Mouse (Mus musculus): ENCODE measurements around the gene Smim20. TPM values are rescaled to one million over a fixed set of nuclear protein-coding genes. Genes with fewer than 3 reads are reported as not detected.

Smim20 gene
- polyA plus RNA-seq, 1 experiment = 23.9 TPM

DNA sequence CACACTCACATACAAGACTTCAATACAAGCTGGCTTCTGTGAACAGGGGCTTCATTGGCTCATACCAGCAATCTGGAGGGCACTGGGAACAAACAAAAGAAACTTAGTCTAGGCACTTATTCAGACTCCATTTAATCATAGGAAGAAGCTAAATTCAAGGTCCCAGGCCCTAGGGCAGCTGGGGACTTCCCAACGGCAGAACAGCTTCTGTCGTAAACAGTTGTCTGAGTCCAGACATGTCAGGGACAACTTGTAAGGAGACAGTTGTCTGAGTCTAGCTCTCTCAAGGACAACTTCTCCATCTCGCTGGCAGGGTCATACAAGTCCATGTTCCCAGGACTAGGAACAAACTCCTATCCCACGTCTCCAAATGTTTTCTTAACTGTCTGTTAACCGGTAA, 2.8 kb upstream of the Smim20 start:
- no peak for DNase-seq (ENCODE audit: low read depth in 1 of 2, low spot score in 2 of 2)
- Histone ChIP-seq H3K36me3 (ENCODE audit: control insufficient read depth, insufficient read depth, low read length) (no peaks in the 10 kb centered on the region), H3K27ac (ENCODE audit: insufficient read depth, low read length) (no peak overlapping the region), H3K4me1 (ENCODE audit: control insufficient read depth, insufficient read depth, insufficient read length) (peaks cover 7% of the 10 kb centered on the region; the same call in 1 of the 2 replicates), H3K4me3 (ENCODE audit: extremely low read depth, insufficient read depth, insufficient read length) (no peak overlapping the region), H3K27me3 (ENCODE audit: control insufficient read depth, insufficient read depth, low read length) (no peaks in the 10 kb centered on the region)
- WGBS = 92% methylated on average over 5 of the region's 5 CpGs
- TF ChIP-seq CTCF (IDR thresholded peaks at IDR 0.05; ENCODE audit: extremely low read depth, insufficient read depth, insufficient read length, insufficient replicate concordance) (no peak), POLR2A (IDR thresholded peaks at IDR 0.05; ENCODE audit: low read depth, low read length) (no peak)

DNA sequence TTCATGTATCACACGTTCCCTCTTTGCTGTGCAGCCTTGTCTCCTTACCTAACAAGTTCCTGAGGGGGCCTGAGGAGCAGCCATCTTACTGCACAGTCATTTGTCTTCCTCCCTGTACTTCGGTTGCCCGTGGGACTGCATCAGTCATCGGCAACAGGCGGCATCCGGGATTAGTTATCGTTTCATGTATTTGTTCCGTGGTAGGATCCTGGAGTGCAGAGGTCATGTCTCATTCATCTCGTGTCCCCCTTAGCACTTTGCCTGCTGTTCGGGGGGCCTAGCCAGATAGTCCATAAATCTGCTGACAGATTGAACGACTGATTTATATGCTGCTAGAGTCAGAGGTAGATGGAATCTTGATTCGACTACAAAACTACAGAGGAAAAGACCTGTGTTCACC, 1.1 kb upstream of the Smim20 start:
- WGBS = 94% methylated on average over 12 of the region's 12 CpGs
- H3K36me3 ChIP-seq (ENCODE audit: control insufficient read depth, insufficient read depth, low read length) = no peaks in the 10 kb centered on the region
- no peak overlapping the region for H3K27ac ChIP-seq (ENCODE audit: insufficient read depth, low read length)
- DNase-seq (ENCODE audit: low read depth in 1 of 2, low spot score in 2 of 2) = no peak
- no peak overlapping the region for H3K4me3 ChIP-seq (ENCODE audit: extremely low read depth, insufficient read depth, insufficient read length)
- no peak for TF ChIP-seq CTCF (IDR thresholded peaks at IDR 0.05; ENCODE audit: extremely low read depth, insufficient read depth, insufficient read length, insufficient replicate concordance)
- TF ChIP-seq POLR2A (IDR thresholded peaks at IDR 0.05; ENCODE audit: low read depth, low read length) = no peak
- peaks cover 7% of the 10 kb centered on the region; the same call in 1 of the 2 replicates for H3K4me1 ChIP-seq (ENCODE audit: control insufficient read depth, insufficient read depth, insufficient read length)
- H3K27me3 ChIP-seq (ENCODE audit: control insufficient read depth, insufficient read depth, low read length) = no peaks in the 10 kb centered on the region

DNA sequence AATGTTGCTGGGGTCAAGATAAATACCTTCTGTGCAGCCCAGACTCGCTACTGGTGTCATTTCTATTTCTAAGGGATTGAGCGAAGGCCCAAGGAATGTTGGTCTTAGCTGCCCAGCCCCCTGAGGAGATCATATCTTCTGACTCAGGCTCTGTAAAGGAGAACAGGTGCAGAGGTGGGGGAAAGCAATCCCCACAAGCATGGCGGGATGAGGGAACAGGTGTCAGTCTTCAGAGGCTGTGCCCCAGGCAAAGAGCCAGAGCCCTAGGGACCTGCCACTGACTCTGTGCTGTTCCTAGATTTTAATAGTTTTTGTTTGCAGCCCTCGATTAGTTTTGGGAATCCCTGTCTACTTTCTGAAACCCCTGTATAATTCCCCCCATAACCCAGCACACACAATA, 702 bp upstream of the Smim20 start:
- no peak for DNase-seq (ENCODE audit: low read depth in 1 of 2, low spot score in 2 of 2)
- TF ChIP-seq CTCF (IDR thresholded peaks at IDR 0.05; ENCODE audit: extremely low read depth, insufficient read depth, insufficient read length, insufficient replicate concordance) = no peak
- 89% methylated on average over 4 of the region's 4 CpGs for WGBS
- no peak overlapping the region for H3K27ac ChIP-seq (ENCODE audit: insufficient read depth, low read length)
- no peak overlapping the region for H3K4me3 ChIP-seq (ENCODE audit: extremely low read depth, insufficient read depth, insufficient read length)
- H3K27me3 ChIP-seq (ENCODE audit: control insufficient read depth, insufficient read depth, low read length) = no peaks in the 10 kb centered on the region
- H3K36me3 ChIP-seq (ENCODE audit: control insufficient read depth, insufficient read depth, low read length) = no peaks in the 10 kb centered on the region
- H3K4me1 ChIP-seq (ENCODE audit: control insufficient read depth, insufficient read depth, insufficient read length) = peaks cover 10% of the 10 kb centered on the region; the same call in 1 of the 2 replicates

DNA sequence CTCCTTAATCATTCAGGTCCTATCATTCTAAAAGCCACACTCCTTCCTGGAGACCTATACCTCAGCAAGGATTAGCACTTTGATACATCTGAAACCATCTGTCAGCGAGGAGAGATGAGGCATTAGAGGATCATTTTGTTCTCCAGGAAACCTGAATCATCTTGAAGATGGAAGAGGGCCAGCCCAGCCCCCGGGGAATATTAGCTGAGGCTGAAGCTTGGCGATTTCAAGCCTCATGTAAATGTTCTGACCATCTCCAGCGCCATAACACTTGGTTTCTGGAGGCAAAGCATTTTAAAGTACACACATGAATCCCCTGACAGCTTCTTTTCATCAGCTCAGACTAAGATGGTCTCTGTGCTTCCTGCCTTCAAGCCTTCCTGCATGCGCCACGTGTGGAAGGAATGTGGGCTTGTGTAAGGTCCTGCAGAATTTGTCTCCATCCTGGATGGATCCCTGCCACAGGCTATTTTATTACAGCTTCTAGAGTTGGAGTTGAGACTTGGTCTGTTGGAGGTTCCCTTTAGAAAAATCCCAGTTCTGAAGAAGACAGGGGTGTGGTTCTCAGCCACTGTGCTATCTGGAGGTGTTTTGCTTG, 1.3 kb downstream of the Smim20 start:
- no peak for TF ChIP-seq POLR2A (IDR thresholded peaks at IDR 0.05; ENCODE audit: low read depth, low read length)
- no peak for TF ChIP-seq CTCF (IDR thresholded peaks at IDR 0.05; ENCODE audit: extremely low read depth, insufficient read depth, insufficient read length, insufficient replicate concordance)
- 76% methylated on average over 6 of the region's 6 CpGs for WGBS
- H3K36me3 ChIP-seq (ENCODE audit: control insufficient read depth, insufficient read depth, low read length) = no peaks in the 10 kb centered on the region
- H3K4me3 ChIP-seq (ENCODE audit: extremely low read depth, insufficient read depth, insufficient read length) = no peak overlapping the region
- peaks cover 18% of the 10 kb centered on the region; the same call in 1 of the 2 replicates for H3K4me1 ChIP-seq (ENCODE audit: control insufficient read depth, insufficient read depth, insufficient read length)
- no peaks in the 10 kb centered on the region for H3K27me3 ChIP-seq (ENCODE audit: control insufficient read depth, insufficient read depth, low read length)
- no peak overlapping the region for H3K27ac ChIP-seq (ENCODE audit: insufficient read depth, low read length)
- no peak for DNase-seq (ENCODE audit: low read depth in 1 of 2, low spot score in 2 of 2)

DNA sequence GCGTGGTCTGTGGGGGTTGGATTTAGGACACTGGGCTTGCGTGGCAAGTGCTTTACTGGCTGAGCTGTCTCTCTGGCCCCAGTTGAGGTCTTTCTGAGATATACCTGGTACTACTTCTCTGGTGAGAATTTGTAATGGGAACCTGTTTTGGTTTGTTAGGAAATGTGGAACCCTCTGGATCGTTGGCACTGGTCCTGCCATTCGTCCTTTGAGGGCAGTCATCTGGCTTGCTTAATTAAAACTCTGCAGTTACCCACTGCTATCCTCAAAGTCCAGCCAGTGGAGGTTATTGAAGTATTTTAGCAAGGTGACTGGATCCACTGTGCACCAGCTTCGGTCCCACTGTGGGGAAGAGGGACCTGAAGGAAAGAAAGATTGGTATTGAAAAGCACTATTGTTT, 2.9 kb downstream of the Smim20 start:
- H3K27me3 ChIP-seq (ENCODE audit: control insufficient read depth, insufficient read depth, low read length) = no peaks in the 10 kb centered on the region
- no peak overlapping the region for H3K4me3 ChIP-seq (ENCODE audit: extremely low read depth, insufficient read depth, insufficient read length)
- no peak overlapping the region for H3K27ac ChIP-seq (ENCODE audit: insufficient read depth, low read length)
- no peak for DNase-seq (ENCODE audit: low read depth in 1 of 2, low spot score in 2 of 2)
- no peak for TF ChIP-seq POLR2A (IDR thresholded peaks at IDR 0.05; ENCODE audit: low read depth, low read length)
- no peak for TF ChIP-seq CTCF (IDR thresholded peaks at IDR 0.05; ENCODE audit: extremely low read depth, insufficient read depth, insufficient read length, insufficient replicate concordance)
- no peaks in the 10 kb centered on the region for H3K36me3 ChIP-seq (ENCODE audit: control insufficient read depth, insufficient read depth, low read length)
- 95% methylated on average over 5 of the region's 5 CpGs for WGBS
- H3K4me1 ChIP-seq (ENCODE audit: control insufficient read depth, insufficient read depth, insufficient read length) = peaks cover 18% of the 10 kb centered on the region; the same call in 1 of the 2 replicates

DNA sequence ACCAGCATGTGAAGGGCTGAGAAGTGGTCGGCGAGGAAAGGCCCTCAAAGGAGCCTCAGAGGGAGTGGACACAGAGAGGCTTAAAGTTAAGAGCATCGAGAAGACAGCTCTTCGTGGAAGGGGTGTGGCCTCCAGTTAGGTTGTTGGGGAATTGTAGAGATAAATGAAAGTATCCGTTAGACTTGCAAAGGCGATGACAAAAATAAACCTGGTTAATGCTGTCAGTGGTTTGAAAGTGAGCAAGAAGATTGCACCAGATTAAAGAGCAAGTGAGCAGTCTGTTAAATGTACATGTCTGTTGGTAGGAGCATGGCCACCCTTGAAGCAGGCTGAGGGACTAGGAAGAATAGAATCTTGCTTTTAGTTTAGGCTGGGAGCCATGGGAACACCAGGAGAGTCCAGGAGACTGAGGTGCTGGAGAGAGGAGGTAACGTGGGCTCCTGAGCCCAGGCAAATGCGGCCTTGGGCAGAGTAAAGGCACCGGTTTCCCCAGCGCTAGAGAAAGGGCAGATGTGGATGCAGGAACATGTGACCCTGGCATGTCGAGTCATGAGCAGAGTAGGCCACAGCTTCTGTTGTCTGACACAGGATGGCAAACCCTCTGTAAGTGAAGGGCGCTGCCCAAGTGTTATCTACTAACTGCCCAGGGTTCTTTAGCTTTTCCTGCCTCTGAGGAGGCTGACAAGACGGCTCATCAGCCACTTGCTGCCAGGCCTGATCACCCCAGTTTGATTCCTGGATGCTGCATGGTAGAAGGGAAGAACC, 4.2 kb downstream of the Smim20 start:
- H3K4me1 ChIP-seq (ENCODE audit: control insufficient read depth, insufficient read depth, insufficient read length) = peaks cover 18% of the 10 kb centered on the region; the same call in 1 of the 2 replicates
- no peaks in the 10 kb centered on the region for H3K27me3 ChIP-seq (ENCODE audit: control insufficient read depth, insufficient read depth, low read length)
- 0 out of 2 replicates have a peak, but pooled peaks cover 1% of the 10 kb centered on the region for H3K36me3 ChIP-seq (ENCODE audit: control insufficient read depth, insufficient read depth, low read length)
- H3K27ac ChIP-seq (ENCODE audit: insufficient read depth, low read length) = no peak overlapping the region
- H3K4me3 ChIP-seq (ENCODE audit: extremely low read depth, insufficient read depth, insufficient read length) = no peak overlapping the region
- no peak for TF ChIP-seq CTCF (IDR thresholded peaks at IDR 0.05; ENCODE audit: extremely low read depth, insufficient read depth, insufficient read length, insufficient replicate concordance)
- no peak for TF ChIP-seq POLR2A (IDR thresholded peaks at IDR 0.05; ENCODE audit: low read depth, low read length)
- WGBS = 79% methylated on average over 13 of the region's 13 CpGs
- DNase-seq (ENCODE audit: low read depth in 1 of 2, low spot score in 2 of 2) = no peak

DNA sequence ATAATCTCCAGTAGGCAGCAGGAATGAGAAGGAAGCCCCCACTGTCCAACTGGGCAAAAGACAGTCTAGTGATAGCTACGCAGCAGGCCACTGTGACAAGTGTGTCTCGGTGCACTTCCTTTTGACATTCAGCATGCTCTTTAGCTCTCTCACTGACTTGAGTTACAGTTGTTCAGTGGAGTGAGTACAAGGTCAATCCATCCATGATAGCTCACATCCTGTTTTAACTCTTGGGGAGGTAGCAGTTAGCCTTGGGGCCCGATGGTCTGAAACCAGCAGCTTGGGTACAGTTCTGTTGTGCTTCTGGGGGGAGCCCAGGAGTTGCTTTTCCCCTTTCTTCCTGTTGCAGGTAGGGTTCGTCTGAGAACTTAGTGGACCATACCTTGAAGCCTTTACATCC, 5.7 kb downstream of the Smim20 start:
- DNase-seq (ENCODE audit: low read depth in 1 of 2, low spot score in 2 of 2) = peak in 1 of 2 experiments; percentile 9
- TF ChIP-seq CTCF (IDR thresholded peaks at IDR 0.05; ENCODE audit: extremely low read depth, insufficient read depth, insufficient read length, insufficient replicate concordance) (no peak), POLR2A (IDR thresholded peaks at IDR 0.05; ENCODE audit: low read depth, low read length) (no peak)
- 46% methylated on average over 4 of the region's 4 CpGs for WGBS
- Histone ChIP-seq H3K36me3 (ENCODE audit: control insufficient read depth, insufficient read depth, low read length) (peaks cover 9% of the 10 kb centered on the region), H3K4me3 (ENCODE audit: extremely low read depth, insufficient read depth, insufficient read length) (no peak overlapping the region), H3K27ac (ENCODE audit: insufficient read depth, low read length) (peak overlapping the region; percentile 11; the same call in 1 of the 2 replicates), H3K27me3 (ENCODE audit: control insufficient read depth, insufficient read depth, low read length) (no peaks in the 10 kb centered on the region), H3K4me1 (ENCODE audit: control insufficient read depth, insufficient read depth, insufficient read length) (peaks cover 17% of the 10 kb centered on the region; the same call in 1 of the 2 replicates)

All from spleen, adult 2 months (tissue).